Mouse (Mus musculus): ENCODE measurements around the gene Smim20. TPM values are rescaled to one million over a fixed set of nuclear protein-coding genes. Genes with fewer than 3 reads are reported as not detected.

The Smim20 gene
- total RNA-seq, 2 experiments from 2014 or later, result 36.4 to 39.7 TPM

GRCm38 (mm10) chr5:53317396-53317795 lies 50.5 kb downstream of the Smim20 start:
- intact Hi-C loops (cut with DNase I), result no loop called here
- no peak overlapping the region for H3K4me3 ChIP-seq
- no peak for DNase-seq (ENCODE audit: extremely low spot score in 1 of 2, low spot score in 2 of 2)
- no peak for TF ChIP-seq CTCF (IDR thresholded peaks at IDR 0.05)
- H3K27ac ChIP-seq, result no peak overlapping the region

GRCm38 (mm10) chr5:53317885-53318466 lies 51.1 kb downstream of the Smim20 start:
- no peak overlapping the region for H3K27ac ChIP-seq
- no peak overlapping the region for H3K4me3 ChIP-seq
- DNase-seq (ENCODE audit: extremely low spot score in 1 of 2, low spot score in 2 of 2), result no peak
- no peak for TF ChIP-seq CTCF (IDR thresholded peaks at IDR 0.05)
- intact Hi-C loops (cut with DNase I), result no loop called here

- Histone ChIP-seq H3K27ac (no peak overlapping the region), H3K4me3 (no peak overlapping the region)
- DNase-seq (ENCODE audit: extremely low spot score in 1 of 2, low spot score in 2 of 2), result no peak
- intact Hi-C loops (cut with DNase I), result no loop called here
- TF ChIP-seq CTCF (IDR thresholded peaks at IDR 0.05), result no peak
Observed at GRCm38 (mm10) chr5:53320331-53320730, 53.4 kb downstream of the Smim20 start.

GRCm38 (mm10) chr5:53321901-53322300 lies 55.0 kb downstream of the Smim20 start:
- intact Hi-C loops (cut with DNase I), result no loop called here

GRCm38 (mm10) chr5:53322471-53322870 lies 55.6 kb downstream of the Smim20 start:
- Histone ChIP-seq H3K27ac (no peak overlapping the region), H3K4me3 (no peak overlapping the region)
- intact Hi-C loops (cut with DNase I), result no loop called here
- peak; percentile 20; the same call in 1 of the 2 replicates for TF ChIP-seq CTCF (IDR thresholded peaks at IDR 0.05)
- no peak for DNase-seq (ENCODE audit: extremely low spot score in 1 of 2, low spot score in 2 of 2)

More at GRCm38 (mm10) chr5:53321901-53322300, 55.0 kb downstream of the Smim20 start:
- DNase-seq (ENCODE audit: extremely low spot score in 1 of 2, low spot score in 2 of 2), result no peak
- no peak overlapping the region for H3K27ac ChIP-seq
- no peak overlapping the region for H3K4me3 ChIP-seq
- no peak for TF ChIP-seq CTCF (IDR thresholded peaks at IDR 0.05)

- no peak for TF ChIP-seq CTCF (IDR thresholded peaks at IDR 0.05)
- H3K4me3 ChIP-seq, result no peak overlapping the region
- intact Hi-C loops (cut with DNase I), result no loop called here
- DNase-seq (ENCODE audit: extremely low spot score in 1 of 2, low spot score in 2 of 2), result no peak
- H3K27ac ChIP-seq, result no peak overlapping the region
Observed at GRCm38 (mm10) chr5:53323121-53323520, 56.2 kb downstream of the Smim20 start.

- TF ChIP-seq CTCF (IDR thresholded peaks at IDR 0.05), result no peak
- intact Hi-C loops (cut with DNase I), result no loop called here
- no peak overlapping the region for H3K4me3 ChIP-seq
- no peak for DNase-seq (ENCODE audit: extremely low spot score in 1 of 2, low spot score in 2 of 2)
- H3K27ac ChIP-seq, result no peak overlapping the region
Observed at GRCm38 (mm10) chr5:53324256-53324655, 57.4 kb downstream of the Smim20 start.

- no peak for TF ChIP-seq CTCF (IDR thresholded peaks at IDR 0.05)
- H3K4me3 ChIP-seq, result no peak overlapping the region
- DNase-seq (ENCODE audit: extremely low spot score in 1 of 2, low spot score in 2 of 2), result no peak
- intact Hi-C loops (cut with DNase I), result no loop called here
- H3K27ac ChIP-seq, result no peak overlapping the region
Observed at GRCm38 (mm10) chr5:53324791-53325190, 57.9 kb downstream of the Smim20 start.

- peak; percentile 95 for TF ChIP-seq CTCF (IDR thresholded peaks at IDR 0.05)
- intact Hi-C loops (cut with DNase I), result loop anchor here (1.0 to 2.0 kb wide), 3 partner anchors 29 to 346 kb away; no protein-coding TSS in a partner anchor
- H3K27ac ChIP-seq, result no peak overlapping the region
- no peak overlapping the region for H3K4me3 ChIP-seq
- peak; percentile 67 to 77 for DNase-seq (ENCODE audit: extremely low spot score in 1 of 2, low spot score in 2 of 2)
Observed at GRCm38 (mm10) chr5:53326023-53326422, 59.1 kb downstream of the Smim20 start.

- intact Hi-C loops (cut with DNase I), result loop anchor here (1.0 to 2.0 kb wide), 3 partner anchors 28 to 346 kb away; no protein-coding TSS in a partner anchor
- no peak for TF ChIP-seq CTCF (IDR thresholded peaks at IDR 0.05)
- no peak overlapping the region for H3K4me3 ChIP-seq
Observed at GRCm38 (mm10) chr5:53326491-53326890, 59.6 kb downstream of the Smim20 start.

More at GRCm38 (mm10) chr5:53326491-53326890, 59.6 kb downstream of the Smim20 start:
- DNase-seq (ENCODE audit: extremely low spot score in 1 of 2, low spot score in 2 of 2), result no peak
- no peak overlapping the region for H3K27ac ChIP-seq

Other genes with a start within 250 kb of the Smim20 start
- gene Slc34a2, start 229.0 kb upstream of the Smim20 start, total RNA-seq (2021), result not detected
- gene Sel1l3, start 53.2 kb upstream of the Smim20 start, total RNA-seq (2021), result 10 to 100 TPM; 66.6 to 70.5 TPM
- gene Rbpj, start 199.1 kb downstream of the Smim20 start, total RNA-seq (2021), result 10 to 100 TPM; 32.8 to 33.2 TPM

Measured in left cerebral cortex, adult 2 months (tissue).